In the genomic region with DNA sequence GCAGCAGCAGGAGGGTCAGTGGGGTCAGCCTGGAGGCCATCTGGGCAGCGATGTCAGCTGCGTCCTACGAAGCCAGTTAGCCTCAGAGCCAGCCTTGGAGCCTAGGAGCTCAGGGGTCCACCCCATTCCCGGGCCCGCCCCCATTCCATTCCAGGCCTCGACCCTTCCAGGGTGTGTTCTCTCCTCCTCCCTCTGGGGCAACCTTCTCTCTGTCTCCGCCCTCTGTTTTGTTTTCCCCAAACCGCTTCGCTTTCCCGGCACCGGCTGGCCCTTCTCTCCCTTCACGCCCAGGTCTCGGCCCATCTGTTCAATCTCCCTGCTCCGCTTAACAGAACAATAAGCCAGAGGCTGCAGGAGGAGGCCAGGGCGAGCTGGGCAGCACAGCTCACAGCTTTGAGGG, we compare ENCODE assay signal across 8 mouse cellular contexts. TPM values are rescaled to one million over a fixed set of nuclear protein-coding genes. Genes with fewer than 3 reads are reported as not detected.
DNase-seq lines count a peak whose midpoint lies in the region; ATAC-seq and TF ChIP-seq lines count a peak whose summit lies in the region.

No protein-coding gene starts in this region.

- intact Hi-C loops in heart, postnatal 14 days (cut with DNase I) = loop anchor here (5.0 kb wide), 1 partner anchor 43 kb away; no protein-coding TSS in a partner anchor

- no peaks in the 10 kb centered on the region for H3K9me3 ChIP-seq in ES-E14 (ENCODE audit: control insufficient read depth, insufficient read depth, low read depth, low read length)
- no peaks in the 10 kb centered on the region for H3K9me3 ChIP-seq in forebrain, embryonic 13.5 days (replicated peaks)
- H3K9me3 ChIP-seq in stomach, embryonic 15.5 days = no peaks in the 10 kb centered on the region

- peaks cover 3 to 10% of the 10 kb centered on the region in 2 experiments; a peak in 1 of 4 replicates for H3K4me1 ChIP-seq in ES-E14 (ENCODE audit: control insufficient read depth in 2 of 2, insufficient read depth in 2 of 2, low read length in 2 of 2, poor library complexity in 1 of 2)
- peaks cover 14% of the 10 kb centered on the region for H3K4me1 ChIP-seq in forebrain, embryonic 13.5 days
- peaks cover 6% of the 10 kb centered on the region; the same call in 1 of the 2 replicates for H3K4me1 ChIP-seq in stomach, embryonic 15.5 days

- WGBS in forebrain, embryonic 13.5 days = 1% methylated on average over 14 of the region's 15 CpGs
- whole genome bisulfite sequencing in stomach, embryonic 15.5 days = 3% methylated on average over 15 of the region's 15 CpGs

- H3K4me3 ChIP-seq in ES-E14 (ENCODE audit: insufficient read depth in 1 of 2, low read depth in 1 of 2, low read length in 2 of 2, poor library complexity in 1 of 2, severe bottlenecking in 1 of 2) = peak overlapping the region; percentile 15 to 48
- H3K4me3 ChIP-seq in forebrain, embryonic 13.5 days = peak overlapping the region; percentile 35
- peak overlapping the region; percentile 31 for H3K4me3 ChIP-seq in stomach, embryonic 15.5 days (replicated peaks)

- peak; percentile 89 for DNase-seq in ES-E14 (ENCODE audit: low read depth, low spot score)
- peak; percentile 77 for DNase-seq in cerebellum, adult 11 months
- peak; percentile 79 to 80 for DNase-seq in heart, postnatal 14 days
- peak; percentile 60 to 67 for DNase-seq in kidney, postnatal 36 days
- DNase-seq in lung, postnatal 36 days = peak; percentile 82
- DNase-seq in right cerebral cortex, postnatal 4 days = no peak

- no peaks in the 10 kb centered on the region for H3K27me3 ChIP-seq in forebrain, embryonic 13.5 days
- no peaks in the 10 kb centered on the region for H3K27me3 ChIP-seq in stomach, embryonic 15.5 days (replicated peaks)

- H3K36me3 ChIP-seq in ES-E14 (ENCODE audit: control insufficient read depth, insufficient read depth, low read length, poor library complexity, severe bottlenecking) = no peaks in the 10 kb centered on the region
- no peaks in the 10 kb centered on the region for H3K36me3 ChIP-seq in forebrain, embryonic 13.5 days (ENCODE audit: poor library complexity, severe bottlenecking)
- no peaks in the 10 kb centered on the region for H3K36me3 ChIP-seq in stomach, embryonic 15.5 days

- peak overlapping the region; percentile 61; the same call in 1 of the 2 replicates for H3K27ac ChIP-seq in ES-E14 (ENCODE audit: insufficient read depth, low read depth, low read length, poor library complexity, severe bottlenecking)
- H3K27ac ChIP-seq in forebrain, embryonic 13.5 days = peak overlapping the region; percentile 75; the same call in 1 of the 2 replicates
- peak overlapping the region; percentile 48 for H3K27ac ChIP-seq in stomach, embryonic 15.5 days

- ATAC-seq in forebrain, embryonic 13.5 days = peak; percentile 94
- peak; percentile 87 for ATAC-seq in stomach, embryonic 15.5 days (ENCODE audit: insufficient read depth, low FRiP score, low read depth)

- in situ Hi-C loops in ES-E14 (cut with MboI; ENCODE audit: low sequenced_read_pairs in 2 of 2, unreplicated experiment in 2 of 2) = no loop called here

- peak overlapping the region; percentile 42; the same call in 1 of the 2 replicates for H3K9ac ChIP-seq in ES-E14 (ENCODE audit: insufficient read depth, low read depth, low read length, poor library complexity, severe bottlenecking)
- peak overlapping the region; percentile 54 for H3K9ac ChIP-seq in forebrain, embryonic 13.5 days
- H3K9ac ChIP-seq in stomach, embryonic 15.5 days = no peak overlapping the region

- peak overlapping the region; percentile 59 for H3K4me2 ChIP-seq in forebrain, embryonic 13.5 days
- H3K4me2 ChIP-seq in stomach, embryonic 15.5 days = peak overlapping the region; percentile 50

TF ChIP-seq in ES-E14, 5 proteins besides CTCF, POLR2A, EP300 and RAD21:
- no peak for TF ChIP-seq ZNF384 (IDR thresholded peaks at IDR 0.05; ENCODE audit: low read depth, low read length)
- no peak for TF ChIP-seq CHD2 (IDR thresholded peaks at IDR 0.05; ENCODE audit: low read depth, low read length)
- no peak for TF ChIP-seq MAFK (IDR thresholded peaks at IDR 0.05; ENCODE audit: insufficient read depth, low read depth, low read length)
- 0 out of 2 replicates have a peak, but pooled peaks have one; percentile 30 for TF ChIP-seq HCFC1 (IDR thresholded peaks at IDR 0.05; ENCODE audit: borderline replicate concordance, insufficient read depth, low read length)
- TF ChIP-seq ZC3H11A (IDR thresholded peaks at IDR 0.05; ENCODE audit: borderline replicate concordance, low read depth, low read length) = no peak

RNA-seq across cellular contexts. Expression of gene Serping1, which starts 0.5 kb away (rescaled TPM):
- 6.3 and 12.2 TPM in 2 replicates for total RNA-seq in ES-E14 (2012; rRNA removed)
- 22.3 and 25.6 TPM in 2 replicates for polyA plus RNA-seq in forebrain, embryonic 13.5 days (2015; fragmentation: Nextera tagmentation; extraction: Ambion mirVana)
- 10 to 100 TPM; 58.8 to 72.1 TPM for total RNA-seq in heart, postnatal 14 days (2021)
- polyA plus RNA-seq in stomach, embryonic 15.5 days (2015; fragmentation: Nextera tagmentation; extraction: Ambion mirVana) = 76.0 and 79.6 TPM in 2 replicates

RNA-seq across cellular contexts. Expression of gene Ube2l6, which starts 23.9 kb away (rescaled TPM):
- 0.58 and 1.9 TPM in 2 replicates for total RNA-seq in ES-E14 (2012; rRNA removed)
- polyA plus RNA-seq in forebrain, embryonic 13.5 days (2015; fragmentation: Nextera tagmentation; extraction: Ambion mirVana) = 19.1 and 21.1 TPM in 2 replicates
- total RNA-seq in heart, postnatal 14 days (2021) = 10 to 100 TPM; 67.6 to 87.8 TPM
- 52.7 and 79.0 TPM in 2 replicates for polyA plus RNA-seq in stomach, embryonic 15.5 days (2015; fragmentation: Nextera tagmentation; extraction: Ambion mirVana)

RNA-seq across cellular contexts. Expression of gene Gm19426, which starts 31.3 kb away (rescaled TPM):
- 13.1 and 14.6 TPM in 2 replicates for total RNA-seq in ES-E14 (2012; rRNA removed)
- 6.1 and 7.5 TPM in 2 replicates for polyA plus RNA-seq in forebrain, embryonic 13.5 days (2015; fragmentation: Nextera tagmentation; extraction: Ambion mirVana)
- 1 to 10 TPM; 1.6 to 2.2 TPM for total RNA-seq in heart, postnatal 14 days (2021)
- 6.7 and 7.2 TPM in 2 replicates for polyA plus RNA-seq in stomach, embryonic 15.5 days (2015; fragmentation: Nextera tagmentation; extraction: Ambion mirVana)

RNA-seq across cellular contexts. Expression of gene Ypel4, which starts 40.9 kb away (rescaled TPM):
- total RNA-seq in ES-E14 (2012; rRNA removed) = 0.89 and 1.8 TPM in 2 replicates
- 18.2 and 19.5 TPM in 2 replicates for polyA plus RNA-seq in forebrain, embryonic 13.5 days (2015; fragmentation: Nextera tagmentation; extraction: Ambion mirVana)
- total RNA-seq in heart, postnatal 14 days (2021) = 1 to 10 TPM in 1 of 2 experiments, under 1 TPM in 1; 0.93 to 1.3 TPM
- polyA plus RNA-seq in stomach, embryonic 15.5 days (2015; fragmentation: Nextera tagmentation; extraction: Ambion mirVana) = 7.5 and 11.0 TPM in 2 replicates

RNA-seq across cellular contexts. Expression of gene Clp1, which starts 47.6 kb away (rescaled TPM):
- total RNA-seq in ES-E14 (2012; rRNA removed) = 28.6 and 36.4 TPM in 2 replicates
- 35.9 and 36.1 TPM in 2 replicates for polyA plus RNA-seq in forebrain, embryonic 13.5 days (2015; fragmentation: Nextera tagmentation; extraction: Ambion mirVana)
- total RNA-seq in heart, postnatal 14 days (2021) = 1 to 10 TPM; 4.9 to 5.8 TPM
- 23.7 and 26.9 TPM in 2 replicates for polyA plus RNA-seq in stomach, embryonic 15.5 days (2015; fragmentation: Nextera tagmentation; extraction: Ambion mirVana)

Comparison
In these comparisons a context has a peak if more than half of its experiments do, and no peak if none do; other contexts are left out.
1. RNA of gene Ube2l6, which starts 23.9 kb away (total RNA-seq): 67.6 to 87.8 TPM in heart, postnatal 14 days; 0.58 to 1.9 TPM in ES-E14; every median in the first group is over 10 times any median in the second.
2. Peak in every context shown above with its lines, with median percentiles within 50 percentile points of each other: H3K27ac ChIP-seq and H3K4me3 ChIP-seq.